12 mouse cellular contexts compared by ENCODE assay signal in genomic region chr14:121259332-121259731, GRCm38 (mm10).
DNase-seq lines count a peak whose midpoint lies in the region; ATAC-seq and TF ChIP-seq lines count a peak whose summit lies in the region.
"Had no signal": no experiment of that assay in that cellular context is flagged by ENCODE, and none has a peak within 500 bp of the region (broad histone marks: within the 10 kb centered on the region; RNA-seq: fewer than 3 reads in every experiment).

No protein-coding gene starts in this region.

- peaks cover 3% of the 10 kb centered on the region; the same call in 1 of the 2 replicates for H3K4me1 ChIP-seq in embryonic facial prominence, embryonic 14.5 days (ENCODE audit: control insufficient read depth, insufficient read depth, low read length)
- H3K4me1 ChIP-seq in forebrain, embryonic 12.5 days = no peaks in the 10 kb centered on the region
- H3K4me1 ChIP-seq in hindbrain, embryonic 15.5 days (replicated peaks) = no peaks in the 10 kb centered on the region
- H3K4me1 ChIP-seq in midbrain, embryonic 15.5 days = no peaks in the 10 kb centered on the region
- no peaks in the 10 kb centered on the region for H3K4me1 ChIP-seq in kidney, adult 2 months (ENCODE audit: control insufficient read depth, insufficient read depth, low read length)

- no peak for TF ChIP-seq POLR2A in kidney, adult 2 months (IDR thresholded peaks at IDR 0.05; ENCODE audit: low read depth, low read length)

- no peaks in the 10 kb centered on the region for H3K9me3 ChIP-seq in embryonic facial prominence, embryonic 14.5 days (ENCODE audit: control insufficient read depth, low read length)
- H3K9me3 ChIP-seq in forebrain, embryonic 12.5 days = no peaks in the 10 kb centered on the region
- H3K9me3 ChIP-seq in hindbrain, embryonic 15.5 days = no peaks in the 10 kb centered on the region
- H3K9me3 ChIP-seq in midbrain, embryonic 15.5 days = no peaks in the 10 kb centered on the region
- H3K9me3 ChIP-seq: heart, embryonic 15.5 days had no signal

- no peak for TF ChIP-seq CTCF in kidney, adult 2 months (conservative IDR thresholded peaks at IDR 0.05; ENCODE audit: insufficient read depth, insufficient read length, low read depth, low read length)

- ATAC-seq in embryonic facial prominence, embryonic 14.5 days (ENCODE audit: low read depth) = no peak
- peak; percentile 36; the same call in 1 of the 2 replicates for ATAC-seq in forebrain, embryonic 12.5 days (ENCODE audit: low FRiP score)
- no peak; the same call in 1 of the 2 replicates for ATAC-seq in hindbrain, embryonic 15.5 days (ENCODE audit: low FRiP score, low read depth)
- peak; percentile 28 for ATAC-seq in midbrain, embryonic 15.5 days (replicated peaks)

- H3K9ac ChIP-seq in embryonic facial prominence, embryonic 14.5 days (ENCODE audit: low read depth, low read length) = no peak overlapping the region
- no peak overlapping the region for H3K9ac ChIP-seq in forebrain, embryonic 12.5 days
- H3K9ac ChIP-seq in hindbrain, embryonic 15.5 days = no peak overlapping the region
- no peak overlapping the region for H3K9ac ChIP-seq in midbrain, embryonic 15.5 days
- H3K9ac ChIP-seq: heart, embryonic 15.5 days; liver, embryonic 14.5 days had no signal

- H3K27me3 ChIP-seq in embryonic facial prominence, embryonic 14.5 days (replicated peaks; ENCODE audit: control insufficient read depth, insufficient read depth, low read length) = no peaks in the 10 kb centered on the region
- no peaks in the 10 kb centered on the region for H3K27me3 ChIP-seq in forebrain, embryonic 12.5 days
- H3K27me3 ChIP-seq in hindbrain, embryonic 15.5 days = no peaks in the 10 kb centered on the region
- H3K27me3 ChIP-seq in midbrain, embryonic 15.5 days (replicated peaks) = no peaks in the 10 kb centered on the region
- no peaks in the 10 kb centered on the region for H3K27me3 ChIP-seq in kidney, adult 2 months (replicated peaks; ENCODE audit: control insufficient read depth, insufficient read depth, low read length)
- H3K27me3 ChIP-seq: heart, embryonic 15.5 days had no signal

- 0 out of 2 replicates have a peak overlapping the region, but pooled peaks have one; percentile 28 for H3K27ac ChIP-seq in embryonic facial prominence, embryonic 14.5 days (replicated peaks; ENCODE audit: low read depth, low read length)
- peak overlapping the region; percentile 38; the same call in 1 of the 2 replicates for H3K27ac ChIP-seq in forebrain, embryonic 12.5 days
- H3K27ac ChIP-seq in hindbrain, embryonic 15.5 days (replicated peaks) = 0 out of 2 replicates have a peak overlapping the region, but pooled peaks have one; percentile 12
- H3K27ac ChIP-seq in midbrain, embryonic 15.5 days = peak overlapping the region; percentile 19; the same call in 1 of the 2 replicates
- no peak overlapping the region for H3K27ac ChIP-seq in kidney, adult 2 months (ENCODE audit: insufficient read depth, low read depth, low read length)
- H3K27ac ChIP-seq: heart, embryonic 15.5 days; liver, embryonic 14.5 days had no signal

- no peak for DNase-seq in embryonic facial prominence, embryonic 14.5 days (ENCODE audit: low spot score)
- DNase-seq in kidney, adult 2 months = no peak
- no peak for DNase-seq in kidney, postnatal 4 days
- no peak for DNase-seq in adrenal gland, adult 18-20 months (ENCODE audit: low spot score in 2 of 2)
- DNase-seq: adrenal gland, adult 8-10 months had no signal

- 76% methylated on average over 11 of the region's 11 CpGs for WGBS in embryonic facial prominence, embryonic 14.5 days
- WGBS in forebrain, embryonic 12.5 days = 68% methylated on average over 11 of the region's 11 CpGs
- 48% methylated on average over 11 of the region's 11 CpGs for WGBS in hindbrain, embryonic 15.5 days
- WGBS in midbrain, embryonic 15.5 days = 51% methylated on average over 11 of the region's 11 CpGs
- WGBS in kidney, adult 2 months = 90% methylated on average over 11 of the region's 11 CpGs

- no peak overlapping the region for H3K4me3 ChIP-seq in embryonic facial prominence, embryonic 14.5 days (ENCODE audit: low read depth, low read length)
- no peak overlapping the region for H3K4me3 ChIP-seq in forebrain, embryonic 12.5 days (replicated peaks)
- no peak overlapping the region for H3K4me3 ChIP-seq in hindbrain, embryonic 15.5 days
- H3K4me3 ChIP-seq in midbrain, embryonic 15.5 days = no peak overlapping the region
- no peak overlapping the region for H3K4me3 ChIP-seq in kidney, adult 2 months (ENCODE audit: insufficient read depth, low read depth, low read length)
- H3K4me3 ChIP-seq: erythroblast, embryonic 14.5 days; heart, embryonic 15.5 days; myocyte had no signal

- peaks cover 80% of the 10 kb centered on the region for H3K36me3 ChIP-seq in embryonic facial prominence, embryonic 14.5 days (ENCODE audit: control insufficient read depth, insufficient read depth, low read length)
- H3K36me3 ChIP-seq in forebrain, embryonic 12.5 days (replicated peaks) = peaks cover 11% of the 10 kb centered on the region
- 0 out of 2 replicates have a peak, but pooled peaks cover 4% of the 10 kb centered on the region for H3K36me3 ChIP-seq in hindbrain, embryonic 15.5 days
- H3K36me3 ChIP-seq in midbrain, embryonic 15.5 days (replicated peaks) = no peaks in the 10 kb centered on the region; the same call in 1 of the 2 replicates
- no peaks in the 10 kb centered on the region for H3K36me3 ChIP-seq in kidney, adult 2 months (ENCODE audit: control insufficient read depth, insufficient read depth, low read length)

- H3K4me2 ChIP-seq in embryonic facial prominence, embryonic 14.5 days (ENCODE audit: low read depth, low read length) = no peak overlapping the region
- no peak overlapping the region for H3K4me2 ChIP-seq in forebrain, embryonic 12.5 days
- H3K4me2 ChIP-seq in hindbrain, embryonic 15.5 days = no peak overlapping the region
- H3K4me2 ChIP-seq in midbrain, embryonic 15.5 days = no peak overlapping the region
- H3K4me2 ChIP-seq: heart, embryonic 15.5 days had no signal

Comparison
In these comparisons a context has a peak if more than half of its experiments do, and no peak if none do; other contexts are left out.
1. ATAC-seq: peak in forebrain, embryonic 12.5 days (single experiment) and midbrain, embryonic 15.5 days (single experiment); none in embryonic facial prominence, embryonic 14.5 days (single experiment) and hindbrain, embryonic 15.5 days (single experiment).